Mouse (Mus musculus): ENCODE data around the gene 4932438H23Rik. TPM values are rescaled to one million over a fixed set of nuclear protein-coding genes. Genes with fewer than 3 reads are reported as not detected.

The 4932438H23Rik gene
- polyA plus RNA-seq, 1 experiment from 2014 or later = not detected

Other genes starting within 250 kb of the 4932438H23Rik start
- gene Cfap298, start 160.0 kb downstream of the 4932438H23Rik start, polyA plus RNA-seq (2015; fragmentation: Nextera tagmentation; extraction: Ambion mirVana) = 33.2 and 39.9 TPM in 2 replicates
- 13.0 and 17.5 TPM in 2 replicates for gene Synj1, start 83.8 kb downstream of the 4932438H23Rik start, polyA plus RNA-seq (2015; fragmentation: Nextera tagmentation; extraction: Ambion mirVana)
- 15.8 and 19.0 TPM in 2 replicates for gene Paxbp1, start 50.6 kb downstream of the 4932438H23Rik start, polyA plus RNA-seq (2015; fragmentation: Nextera tagmentation; extraction: Ambion mirVana)
- gene Olig2, start 130.3 kb upstream of the 4932438H23Rik start, polyA plus RNA-seq (2015; fragmentation: Nextera tagmentation; extraction: Ambion mirVana) = not detected in 2 replicates
- gene Olig1, start 174.7 kb upstream of the 4932438H23Rik start, polyA plus RNA-seq (2015; fragmentation: Nextera tagmentation; extraction: Ambion mirVana) = 0.13 TPM in 1 of 2 replicates, not detected in the other

Data from liver, embryonic 13.5 days (tissue).